Mouse (Mus musculus) frontal cortex, postnatal 14 days (tissue): ENCODE measurements around the gene Nrd1.

Experiments used
- DNase-seq, 2 experiments: peaks; one replicate each; pipeline ENCODE4 v3.0.0; 2022; ENCODE audit warnings: low spot score in 2 of 2

Nrd1 gene

DNA sequence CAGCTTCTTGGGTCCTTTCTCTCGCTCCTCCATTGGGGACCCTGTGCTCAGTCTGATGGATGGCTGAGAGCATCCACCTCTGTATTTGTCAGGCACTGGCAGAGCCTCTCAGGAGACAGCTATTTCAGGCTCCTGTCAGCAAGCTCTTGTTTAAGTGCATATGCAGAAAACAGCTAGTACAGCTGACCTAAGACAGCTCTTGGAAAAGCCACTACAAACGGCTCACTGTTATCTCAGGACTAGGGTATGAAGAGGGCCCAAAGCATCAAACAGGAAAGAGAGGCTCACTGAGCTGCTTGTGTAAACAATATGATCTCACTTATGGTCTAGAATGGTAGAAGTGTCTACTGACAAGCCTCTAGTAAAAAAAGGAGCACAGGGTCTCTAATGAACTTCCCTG lies 93.8 kb downstream of the Nrd1 start:
- DNase-seq = no peak

DNA sequence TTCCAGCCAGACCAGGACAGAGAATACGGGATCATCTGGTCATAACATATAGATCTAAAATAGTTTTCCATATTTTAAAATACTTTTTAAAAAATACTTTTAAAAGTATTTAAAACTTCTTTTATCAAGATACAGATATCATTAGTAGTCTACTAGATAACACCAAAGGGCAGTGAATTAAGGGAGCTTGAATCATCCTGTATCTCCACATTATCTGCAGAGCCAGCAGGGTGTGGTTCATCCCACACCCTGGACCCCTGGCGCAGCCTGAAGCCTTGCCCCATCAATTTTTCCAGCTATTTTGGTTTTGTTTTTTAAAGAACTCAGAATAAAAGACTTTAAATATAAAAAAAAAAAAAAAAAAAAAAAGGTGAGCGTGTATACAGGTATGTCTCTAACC lies 98.4 kb downstream of the Nrd1 start:
- DNase-seq = no peak

DNA sequence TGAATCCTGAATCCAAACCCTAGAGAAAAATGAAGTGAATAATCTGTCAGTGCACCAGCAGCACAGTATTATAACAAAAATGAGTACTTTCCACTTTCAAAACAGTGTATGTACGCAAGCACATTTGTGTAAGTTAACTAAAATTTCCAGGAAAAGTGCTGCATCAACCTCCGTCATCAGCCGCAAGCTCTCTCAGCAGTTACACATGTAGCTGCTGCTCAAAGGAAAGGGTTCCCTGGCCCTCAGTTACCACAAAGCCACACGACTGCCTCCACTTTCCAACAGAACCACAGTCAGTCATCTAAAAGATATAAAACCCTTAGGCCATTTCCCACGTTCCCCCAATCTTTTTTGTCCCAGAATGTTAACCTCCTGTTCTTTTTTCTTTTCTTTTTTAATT lies 102.1 kb downstream of the Nrd1 start:
- no peak for DNase-seq

DNA sequence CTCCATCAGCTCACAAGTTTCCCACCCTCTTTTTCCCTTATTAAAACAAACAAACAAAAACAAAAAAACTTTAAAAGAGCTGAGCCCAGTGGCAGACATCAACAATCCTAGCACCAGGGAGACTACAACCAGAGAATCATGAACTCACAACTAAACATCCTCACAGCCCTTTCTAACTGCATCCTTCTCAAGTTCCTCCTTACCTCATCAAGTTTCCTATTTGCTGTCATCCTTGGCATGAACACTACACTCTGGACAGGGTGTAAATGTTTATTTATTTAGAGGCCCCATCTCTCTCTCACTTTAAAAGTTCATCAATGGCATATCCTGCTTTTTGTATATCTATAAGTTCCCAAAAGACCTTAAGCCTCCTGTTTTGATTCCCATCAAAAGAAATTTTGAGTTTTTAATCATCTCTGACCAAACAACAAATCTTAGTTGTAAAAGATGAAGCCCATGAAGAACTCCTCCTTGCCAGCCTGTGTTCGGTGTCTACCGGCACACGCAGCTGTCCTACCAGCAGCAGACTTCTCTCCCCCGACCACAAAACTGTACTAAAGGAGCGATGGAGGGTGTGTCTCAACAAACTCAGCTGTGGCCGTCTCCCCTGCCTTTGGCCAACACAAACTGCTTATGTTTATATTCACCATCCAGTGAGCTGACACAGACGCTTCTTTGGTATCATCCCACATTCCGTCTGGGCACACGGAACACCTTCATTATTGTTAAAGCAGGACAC lies 102.9 kb downstream of the Nrd1 start:
- no peak for DNase-seq

DNA sequence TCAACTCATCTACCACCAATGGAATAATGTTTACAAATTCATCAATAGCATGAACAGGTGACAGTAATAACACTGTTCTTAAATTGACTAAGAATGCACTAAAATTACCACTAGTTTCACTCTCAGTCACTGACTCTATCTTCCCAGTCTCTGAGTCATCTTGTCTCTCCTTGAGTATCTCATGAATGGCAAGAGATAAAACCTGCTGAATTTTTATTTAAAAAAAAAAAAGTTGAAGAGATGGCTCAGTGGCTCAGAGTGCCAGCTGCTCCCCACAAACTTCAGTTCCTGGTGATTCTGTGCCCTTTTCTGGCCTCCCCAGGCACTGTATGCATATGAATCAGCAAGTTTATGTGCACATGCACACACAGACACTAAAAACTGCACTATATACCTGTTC lies 104.8 kb downstream of the Nrd1 start:
- DNase-seq = no peak

DNA sequence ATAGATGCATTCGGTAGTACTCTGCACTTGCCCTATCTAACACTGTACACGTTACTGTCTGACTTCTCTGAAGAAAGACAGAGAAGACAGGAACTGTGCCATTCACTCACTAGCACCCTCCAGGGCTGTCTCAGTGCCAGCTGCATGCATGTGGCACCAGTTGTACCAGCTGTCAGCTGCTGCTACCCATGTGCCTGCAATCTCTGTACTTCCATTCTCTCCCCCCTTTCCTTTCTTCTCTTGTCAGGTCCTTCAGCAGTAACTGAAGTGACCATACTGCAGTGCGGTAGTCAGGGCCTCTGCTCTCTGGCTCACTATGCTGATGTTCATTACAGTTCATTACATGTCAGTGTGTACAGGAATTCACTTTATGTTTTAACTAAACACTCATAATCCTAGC lies 105.6 kb downstream of the Nrd1 start:
- no peak for DNase-seq

DNA sequence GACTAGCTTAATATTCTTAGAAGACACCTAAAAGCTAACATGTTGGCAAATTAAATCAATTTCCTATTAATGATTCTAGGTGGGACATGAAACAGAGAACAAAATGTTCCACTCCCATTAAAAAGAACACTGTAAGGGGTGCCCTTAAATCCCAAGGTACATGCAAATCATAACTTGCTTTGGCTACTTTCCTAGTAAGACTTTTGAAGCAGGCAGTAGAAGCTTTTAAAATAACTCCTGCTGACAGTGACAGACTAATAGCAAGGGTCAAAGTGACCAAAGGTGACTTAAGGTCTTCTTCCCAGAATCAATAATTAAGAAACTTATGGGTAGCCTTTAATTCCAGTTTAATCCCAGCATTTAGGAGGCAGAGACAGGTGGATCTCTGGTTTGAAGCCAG lies 106.1 kb downstream of the Nrd1 start:
- no peak for DNase-seq

DNA sequence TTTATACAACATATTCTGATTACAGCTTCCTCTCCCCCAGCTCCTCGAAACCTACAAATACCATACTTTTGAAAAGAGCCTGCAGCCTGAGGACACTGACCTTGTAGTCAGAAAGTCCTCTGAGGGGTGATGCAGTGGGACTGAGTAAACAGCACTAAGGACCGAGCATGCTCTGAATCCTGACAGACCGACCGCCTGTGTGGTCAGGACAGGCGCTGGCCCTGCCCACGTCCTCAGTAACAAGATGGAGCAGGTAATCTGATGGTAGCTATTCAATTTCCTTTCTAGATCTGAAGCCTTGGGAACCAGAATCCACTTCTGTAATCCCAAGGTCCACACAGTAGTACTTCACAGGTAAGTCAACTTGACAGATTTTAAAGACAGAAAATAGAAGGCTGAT lies 108.6 kb downstream of the Nrd1 start:
- no peak for DNase-seq

DNA sequence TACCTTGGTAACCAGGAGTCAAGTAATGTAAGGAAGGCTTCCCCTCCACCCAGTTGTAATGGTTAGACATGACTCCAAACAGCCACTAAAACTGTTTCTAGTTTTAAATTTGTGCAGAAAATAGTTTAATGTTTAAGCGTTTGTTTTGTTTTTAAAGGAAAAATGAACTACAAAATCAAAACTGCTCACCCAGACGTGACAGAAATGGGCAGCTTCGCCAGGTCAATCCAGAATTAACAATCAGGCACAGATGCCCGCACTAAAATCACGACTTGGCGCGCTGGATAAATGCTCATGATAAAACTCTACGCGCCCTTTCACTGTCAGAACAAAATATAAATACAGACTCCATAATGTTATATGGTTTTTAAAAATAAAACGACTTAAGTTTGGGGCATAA lies 109.2 kb downstream of the Nrd1 start:
- no peak for DNase-seq

DNA sequence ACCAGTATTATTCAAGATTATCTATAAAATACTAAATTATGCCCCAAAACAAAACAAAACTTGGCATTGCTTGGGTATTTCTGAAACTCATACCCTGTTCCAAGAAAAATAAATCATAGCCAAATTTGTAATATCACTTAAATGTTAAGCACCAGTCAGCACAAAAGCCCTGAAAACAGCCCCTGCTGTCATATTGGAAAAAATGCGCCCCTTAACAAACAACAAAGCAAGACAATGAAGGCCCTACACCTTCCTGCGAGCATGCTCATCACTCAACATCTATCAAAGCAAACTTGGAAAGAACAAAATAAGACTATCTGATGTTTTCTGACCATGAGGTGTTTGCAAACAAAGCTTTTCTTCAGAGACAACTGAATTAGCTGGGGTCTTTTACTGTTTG lies 110.5 kb downstream of the Nrd1 start:
- no peak for DNase-seq
